Mouse (Mus musculus): ENCODE results near the gene Slc6a20b. TPM values are rescaled to one million over a fixed set of nuclear protein-coding genes. Genes with fewer than 3 reads are reported as not detected.
A peak's percentile ranks its signal among the peaks of the same experiment; 100 is the strongest.

The Slc6a20b gene
- polyA plus RNA-seq, 1 experiment from 2014 or later = 0.17 TPM

DNA sequence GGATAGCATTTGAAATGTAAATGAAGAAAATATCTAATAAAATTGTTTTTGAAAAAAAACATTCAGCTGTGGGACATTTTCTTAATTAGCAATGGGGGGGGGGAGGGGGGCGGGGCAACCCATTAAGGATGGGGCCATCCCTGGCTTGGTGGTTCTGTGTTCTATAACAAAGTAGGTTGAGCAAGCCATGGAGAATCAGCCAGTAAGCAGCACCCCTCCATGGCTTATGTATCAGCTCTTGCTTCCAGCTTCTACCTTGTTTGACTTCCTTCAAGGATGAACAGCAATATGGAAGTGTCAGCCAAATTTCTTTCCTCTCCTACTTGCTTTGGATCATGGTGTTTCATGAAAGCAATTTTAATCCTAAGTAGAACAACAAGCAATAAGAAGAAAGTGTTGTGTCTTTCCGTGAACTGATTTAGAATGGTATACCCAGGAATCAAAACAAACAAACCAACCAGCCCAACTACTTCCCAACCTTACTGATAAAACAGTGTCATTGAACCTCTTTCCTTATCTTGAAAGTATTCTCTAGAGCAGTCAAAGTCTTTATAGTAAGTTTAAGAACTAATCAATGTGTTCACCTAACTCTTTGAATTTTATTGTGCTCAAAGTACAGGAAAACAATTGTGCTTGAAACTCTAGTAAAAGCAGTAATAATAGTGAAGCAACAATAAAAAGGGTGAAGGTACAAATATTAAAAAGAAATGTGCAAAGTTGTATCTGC is 17.6 kb upstream of the Slc6a20b start:
- no peak overlapping the region for H3K27ac ChIP-seq (replicated peaks; ENCODE audit: low read depth, low read length)
- H3K36me3 ChIP-seq (ENCODE audit: control insufficient read depth, insufficient read depth, low read length) = no peaks in the 10 kb centered on the region
- WGBS = 85% methylated on average over 2 of the region's 2 CpGs
- ATAC-seq (ENCODE audit: low read depth) = no peak
- H3K9me3 ChIP-seq (ENCODE audit: control insufficient read depth, low read length) = no peaks in the 10 kb centered on the region
- no peaks in the 10 kb centered on the region for H3K27me3 ChIP-seq (replicated peaks; ENCODE audit: control insufficient read depth, insufficient read depth, low read length)
- no peak overlapping the region for H3K4me3 ChIP-seq (ENCODE audit: low read depth, low read length)
- H3K9ac ChIP-seq (ENCODE audit: low read depth, low read length) = no peak overlapping the region
- H3K4me1 ChIP-seq (ENCODE audit: control insufficient read depth, insufficient read depth, low read length) = no peaks in the 10 kb centered on the region
- no peak for DNase-seq (ENCODE audit: low spot score)
- H3K4me2 ChIP-seq (ENCODE audit: low read depth, low read length) = no peak overlapping the region

DNA sequence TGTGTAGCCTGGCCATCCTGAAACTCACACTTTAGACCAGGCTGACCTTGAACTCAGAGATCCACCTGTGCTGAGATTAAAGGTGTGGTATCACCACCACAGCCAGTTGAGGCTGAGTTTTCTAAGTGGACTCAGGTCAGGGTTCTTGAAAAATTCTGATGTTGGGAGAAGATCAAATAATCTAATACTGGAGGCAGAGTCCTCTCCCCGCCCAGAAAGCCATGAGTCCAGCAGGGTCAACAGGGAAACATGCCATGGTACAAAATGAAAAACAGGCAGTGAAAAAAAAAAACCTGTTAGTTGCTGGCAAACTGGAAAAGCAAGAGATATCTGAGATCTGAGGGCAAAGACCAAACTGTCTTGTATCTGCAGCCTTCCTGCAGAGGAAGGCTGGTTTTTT is 7.7 kb upstream of the Slc6a20b start:
- Histone ChIP-seq H3K4me3 (ENCODE audit: low read depth, low read length) (no peak overlapping the region), H3K36me3 (ENCODE audit: control insufficient read depth, insufficient read depth, low read length) (no peaks in the 10 kb centered on the region), H3K27me3 (replicated peaks; ENCODE audit: control insufficient read depth, insufficient read depth, low read length) (no peaks in the 10 kb centered on the region), H3K27ac (replicated peaks; ENCODE audit: low read depth, low read length) (no peak overlapping the region), H3K4me2 (ENCODE audit: low read depth, low read length) (no peak overlapping the region), H3K9me3 (ENCODE audit: control insufficient read depth, low read length) (no peaks in the 10 kb centered on the region), H3K9ac (ENCODE audit: low read depth, low read length) (no peak overlapping the region), H3K4me1 (ENCODE audit: control insufficient read depth, insufficient read depth, low read length) (no peaks in the 10 kb centered on the region)
- ATAC-seq (ENCODE audit: low read depth) = no peak
- WGBS = 65% methylated on average over 1 of the region's 1 CpGs
- DNase-seq (ENCODE audit: low spot score) = no peak

DNA sequence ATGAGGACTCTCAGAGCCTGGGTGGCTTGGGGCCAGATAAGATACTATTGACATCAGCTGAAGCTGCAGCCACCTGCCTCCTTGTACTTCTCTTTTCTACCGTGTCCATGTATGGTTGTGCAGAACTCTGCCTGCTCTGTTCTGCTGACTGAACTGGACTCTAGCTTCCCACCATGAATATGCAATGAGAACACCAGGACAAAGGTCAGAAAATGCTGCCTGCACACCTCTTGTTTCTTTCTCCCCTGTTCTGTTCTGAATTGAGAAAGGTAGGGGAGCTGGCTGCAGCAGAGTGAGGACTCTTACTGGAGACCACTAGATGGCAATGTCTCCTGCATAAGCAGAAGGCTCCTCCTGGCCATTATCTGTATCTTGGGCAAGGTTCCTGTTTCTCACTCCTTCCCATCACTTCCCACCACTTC is 6.3 kb upstream of the Slc6a20b start:
- peak; percentile 41 for DNase-seq (ENCODE audit: low spot score)
- no peak overlapping the region for H3K27ac ChIP-seq (replicated peaks; ENCODE audit: low read depth, low read length)
- no peak overlapping the region for H3K4me3 ChIP-seq (ENCODE audit: low read depth, low read length)
- H3K27me3 ChIP-seq (replicated peaks; ENCODE audit: control insufficient read depth, insufficient read depth, low read length) = no peaks in the 10 kb centered on the region
- H3K36me3 ChIP-seq (ENCODE audit: control insufficient read depth, insufficient read depth, low read length) = no peaks in the 10 kb centered on the region
- no peak for ATAC-seq (ENCODE audit: low read depth)
- H3K4me1 ChIP-seq (ENCODE audit: control insufficient read depth, insufficient read depth, low read length) = no peaks in the 10 kb centered on the region
- no peaks in the 10 kb centered on the region for H3K9me3 ChIP-seq (ENCODE audit: control insufficient read depth, low read length)
- no peak overlapping the region for H3K4me2 ChIP-seq (ENCODE audit: low read depth, low read length)
- WGBS = 47% methylated on average over 1 of the region's 1 CpGs
- H3K9ac ChIP-seq (ENCODE audit: low read depth, low read length) = no peak overlapping the region

DNA sequence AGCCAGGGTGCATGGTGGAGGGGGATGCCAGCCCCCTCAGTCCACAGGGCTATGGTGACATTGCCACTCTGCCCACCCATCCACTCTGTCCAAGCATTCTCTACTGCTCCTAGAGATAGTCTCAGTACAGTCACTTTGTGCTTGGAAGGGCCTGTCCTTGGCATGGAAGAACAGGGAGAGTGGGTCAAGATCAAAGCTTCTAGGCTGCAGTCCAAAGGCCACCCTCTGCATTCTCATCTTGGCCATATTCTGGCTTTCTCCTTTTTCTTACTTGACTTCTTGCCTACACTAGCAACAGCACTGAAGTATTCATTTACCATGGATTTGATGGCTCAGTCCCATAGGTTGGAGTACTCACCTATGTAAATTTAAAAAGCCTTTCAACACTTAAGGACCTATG is 5.9 kb upstream of the Slc6a20b start:
- no peak overlapping the region for H3K27ac ChIP-seq (replicated peaks; ENCODE audit: low read depth, low read length)
- H3K36me3 ChIP-seq (ENCODE audit: control insufficient read depth, insufficient read depth, low read length) = no peaks in the 10 kb centered on the region
- H3K9ac ChIP-seq (ENCODE audit: low read depth, low read length) = no peak overlapping the region
- no peak overlapping the region for H3K4me2 ChIP-seq (ENCODE audit: low read depth, low read length)
- ATAC-seq (ENCODE audit: low read depth) (no peak), DNase-seq (ENCODE audit: low spot score) (no peak)
- H3K4me1 ChIP-seq (ENCODE audit: control insufficient read depth, insufficient read depth, low read length) = no peaks in the 10 kb centered on the region
- H3K27me3 ChIP-seq (replicated peaks; ENCODE audit: control insufficient read depth, insufficient read depth, low read length) = no peaks in the 10 kb centered on the region
- H3K9me3 ChIP-seq (ENCODE audit: control insufficient read depth, low read length) = no peaks in the 10 kb centered on the region
- H3K4me3 ChIP-seq (ENCODE audit: low read depth, low read length) = no peak overlapping the region

DNA sequence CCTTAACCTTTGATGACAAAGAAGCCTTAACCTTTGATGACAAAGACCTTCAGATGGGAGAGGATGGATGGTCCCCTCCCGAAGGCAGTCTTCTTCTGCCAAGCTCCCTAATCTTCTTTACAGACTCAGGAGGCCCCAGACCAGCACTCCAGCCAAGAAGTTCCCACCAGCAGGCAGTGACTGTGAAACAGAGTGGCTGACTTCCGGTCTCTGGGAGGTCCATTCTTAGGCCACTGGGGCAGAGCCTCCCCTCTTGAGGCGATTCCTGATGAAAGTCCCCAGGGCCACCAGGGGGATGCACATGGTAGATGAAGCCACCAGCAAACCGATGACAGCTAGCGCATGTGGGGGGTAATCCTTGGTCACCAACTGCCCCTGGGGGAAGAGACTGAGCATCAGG is 4.4 kb upstream of the Slc6a20b start:
- H3K4me1 ChIP-seq (ENCODE audit: control insufficient read depth, insufficient read depth, low read length) = no peaks in the 10 kb centered on the region
- ATAC-seq (ENCODE audit: low read depth) (no peak), DNase-seq (ENCODE audit: low spot score) (no peak)
- no peak overlapping the region for H3K27ac ChIP-seq (replicated peaks; ENCODE audit: low read depth, low read length)
- H3K9me3 ChIP-seq (ENCODE audit: control insufficient read depth, low read length) = no peaks in the 10 kb centered on the region
- H3K36me3 ChIP-seq (ENCODE audit: control insufficient read depth, insufficient read depth, low read length) = no peaks in the 10 kb centered on the region
- H3K4me3 ChIP-seq (ENCODE audit: low read depth, low read length) = no peak overlapping the region
- no peak overlapping the region for H3K4me2 ChIP-seq (ENCODE audit: low read depth, low read length)
- WGBS = 68% methylated on average over 5 of the region's 5 CpGs
- no peaks in the 10 kb centered on the region for H3K27me3 ChIP-seq (replicated peaks; ENCODE audit: control insufficient read depth, insufficient read depth, low read length)
- no peak overlapping the region for H3K9ac ChIP-seq (ENCODE audit: low read depth, low read length)

DNA sequence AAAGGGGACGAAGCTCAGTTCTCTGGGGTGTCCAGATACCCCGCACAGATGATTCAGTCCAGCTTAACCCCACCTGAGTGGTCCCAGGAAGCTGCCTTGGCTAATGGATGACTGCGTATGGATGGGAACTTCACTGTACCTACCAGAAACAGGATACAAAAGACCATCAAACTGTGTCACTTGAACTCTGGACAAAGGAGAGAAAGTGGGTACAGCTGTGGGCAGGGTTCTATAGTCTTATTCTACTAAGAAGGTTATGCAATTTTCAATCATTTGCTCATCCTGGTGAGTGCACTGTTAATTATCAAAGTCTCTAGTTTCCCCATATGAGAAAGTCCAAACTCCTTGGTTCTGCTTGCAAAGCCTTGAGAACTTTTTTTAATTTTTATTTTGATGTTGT is 628 bp upstream of the Slc6a20b start:
- DNase-seq (ENCODE audit: low spot score) (no peak), ATAC-seq (ENCODE audit: low read depth) (no peak)
- Histone ChIP-seq H3K36me3 (ENCODE audit: control insufficient read depth, insufficient read depth, low read length) (no peaks in the 10 kb centered on the region), H3K4me3 (ENCODE audit: low read depth, low read length) (no peak overlapping the region), H3K27me3 (replicated peaks; ENCODE audit: control insufficient read depth, insufficient read depth, low read length) (no peaks in the 10 kb centered on the region), H3K4me2 (ENCODE audit: low read depth, low read length) (no peak overlapping the region), H3K9me3 (ENCODE audit: control insufficient read depth, low read length) (no peaks in the 10 kb centered on the region), H3K27ac (replicated peaks; ENCODE audit: low read depth, low read length) (no peak overlapping the region), H3K4me1 (ENCODE audit: control insufficient read depth, insufficient read depth, low read length) (no peaks in the 10 kb centered on the region), H3K9ac (ENCODE audit: low read depth, low read length) (no peak overlapping the region)
- 83% methylated on average over 3 of the region's 3 CpGs for WGBS

DNA sequence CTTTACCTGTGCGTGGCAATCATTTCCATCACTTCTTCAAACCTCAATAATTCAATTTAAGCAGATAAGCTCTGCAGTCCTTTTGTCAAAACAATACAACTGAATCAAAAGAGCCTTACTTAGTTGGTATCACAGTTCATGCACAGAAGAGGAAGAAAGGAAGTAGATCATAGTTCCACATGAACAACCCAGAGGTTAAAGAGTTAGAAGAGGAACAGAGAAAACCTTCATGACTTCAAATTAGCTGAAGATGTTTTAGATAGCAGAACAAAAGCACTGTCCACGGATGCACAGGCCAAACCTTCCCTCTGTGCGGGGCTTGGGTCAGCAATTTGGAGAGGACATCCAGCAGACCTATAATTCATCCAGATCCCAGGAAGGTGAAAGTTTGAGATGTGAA is 699 bp downstream of the Slc6a20b start:
- no peaks in the 10 kb centered on the region for H3K36me3 ChIP-seq (ENCODE audit: control insufficient read depth, insufficient read depth, low read length)
- no peak for DNase-seq (ENCODE audit: low spot score)
- no peaks in the 10 kb centered on the region for H3K9me3 ChIP-seq (ENCODE audit: control insufficient read depth, low read length)
- no peaks in the 10 kb centered on the region for H3K4me1 ChIP-seq (ENCODE audit: control insufficient read depth, insufficient read depth, low read length)
- no peaks in the 10 kb centered on the region for H3K27me3 ChIP-seq (replicated peaks; ENCODE audit: control insufficient read depth, insufficient read depth, low read length)
- no peak for ATAC-seq (ENCODE audit: low read depth)
- no peak overlapping the region for H3K4me2 ChIP-seq (ENCODE audit: low read depth, low read length)
- no peak overlapping the region for H3K27ac ChIP-seq (replicated peaks; ENCODE audit: low read depth, low read length)
- H3K9ac ChIP-seq (ENCODE audit: low read depth, low read length) = no peak overlapping the region
- H3K4me3 ChIP-seq (ENCODE audit: low read depth, low read length) = no peak overlapping the region
- 81% methylated on average over 3 of the region's 3 CpGs for WGBS

DNA sequence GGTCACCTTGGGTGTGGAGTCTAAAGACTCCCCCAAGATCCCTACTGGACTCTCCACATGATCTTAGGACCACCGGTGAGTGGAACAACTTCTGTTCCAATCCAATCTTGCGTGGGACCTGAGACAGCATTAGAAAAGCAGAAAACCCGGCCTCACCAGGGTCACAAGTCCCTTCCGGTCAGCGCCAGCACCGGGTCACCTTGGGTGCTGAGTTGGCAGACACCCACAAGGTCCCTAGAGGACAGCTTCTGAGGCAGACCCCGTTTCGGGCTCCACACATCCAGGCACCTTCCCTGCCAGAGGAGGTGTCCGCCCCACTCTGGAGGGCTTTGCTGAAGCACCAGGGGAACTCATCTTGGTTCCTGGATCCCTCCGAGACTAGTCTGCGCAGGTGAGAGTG is 6.5 kb downstream of the Slc6a20b start:
- Histone ChIP-seq H3K27ac (replicated peaks; ENCODE audit: low read depth, low read length) (no peak overlapping the region), H3K27me3 (replicated peaks; ENCODE audit: control insufficient read depth, insufficient read depth, low read length) (no peaks in the 10 kb centered on the region), H3K36me3 (ENCODE audit: control insufficient read depth, insufficient read depth, low read length) (no peaks in the 10 kb centered on the region), H3K9ac (ENCODE audit: low read depth, low read length) (no peak overlapping the region), H3K4me1 (ENCODE audit: control insufficient read depth, insufficient read depth, low read length) (no peaks in the 10 kb centered on the region), H3K4me2 (ENCODE audit: low read depth, low read length) (no peak overlapping the region), H3K4me3 (ENCODE audit: low read depth, low read length) (no peak overlapping the region), H3K9me3 (ENCODE audit: control insufficient read depth, low read length) (no peaks in the 10 kb centered on the region)
- no peak for ATAC-seq (ENCODE audit: low read depth)
- no peak for DNase-seq (ENCODE audit: low spot score)
- 93% methylated on average over 10 of the region's 11 CpGs for WGBS

DNA sequence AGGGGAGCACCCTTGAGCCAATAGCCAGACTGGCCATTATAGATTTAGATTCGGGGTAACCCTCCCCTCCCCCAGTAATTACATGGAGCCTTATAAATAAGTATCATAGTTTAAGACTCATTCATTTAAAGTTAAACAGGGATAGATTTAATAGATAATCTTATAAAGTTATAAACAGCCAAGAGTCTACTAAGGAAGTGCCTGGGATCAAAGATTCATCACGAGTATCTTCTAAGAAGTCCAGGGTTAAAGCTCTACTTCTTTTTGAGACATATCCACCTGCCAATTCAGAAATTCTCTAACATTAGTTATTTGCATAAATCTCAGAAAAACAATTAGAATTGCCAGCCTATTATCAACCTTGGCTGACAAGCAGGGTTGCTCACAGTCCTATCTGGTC is 7.6 kb downstream of the Slc6a20b start:
- H3K9ac ChIP-seq (ENCODE audit: low read depth, low read length) = no peak overlapping the region
- WGBS = 90% methylated on average over 2 of the region's 2 CpGs
- no peak overlapping the region for H3K4me3 ChIP-seq (ENCODE audit: low read depth, low read length)
- H3K4me2 ChIP-seq (ENCODE audit: low read depth, low read length) = no peak overlapping the region
- H3K36me3 ChIP-seq (ENCODE audit: control insufficient read depth, insufficient read depth, low read length) = no peaks in the 10 kb centered on the region
- no peak for DNase-seq (ENCODE audit: low spot score)
- H3K9me3 ChIP-seq (ENCODE audit: control insufficient read depth, low read length) = no peaks in the 10 kb centered on the region
- no peak for ATAC-seq (ENCODE audit: low read depth)
- no peaks in the 10 kb centered on the region for H3K4me1 ChIP-seq (ENCODE audit: control insufficient read depth, insufficient read depth, low read length)
- H3K27ac ChIP-seq (replicated peaks; ENCODE audit: low read depth, low read length) = no peak overlapping the region
- no peaks in the 10 kb centered on the region for H3K27me3 ChIP-seq (replicated peaks; ENCODE audit: control insufficient read depth, insufficient read depth, low read length)

Data from embryonic facial prominence, embryonic 14.5 days (tissue).